Mouse (Mus musculus) C2C12 (cell line): ENCODE results near the gene Hacd2.

ENCODE experiments used
- CTCF ChIP-seq: IDR thresholded peaks from one replicate; pipeline ENCODE4 v1.5.1; 2011; ENCODE audit not compliant: control insufficient read depth, insufficient read depth, insufficient read length
- MAX ChIP-seq: IDR thresholded peaks from one replicate; pipeline ENCODE4 v1.6.1; 2011; ENCODE audit warnings: mild to moderate bottlenecking, control low read depth
- MYOD1 ChIP-seq: IDR thresholded peaks from one replicate; pipeline ENCODE4 v1.6.1; 2011; ENCODE audit warnings: low read depth; ENCODE audit not compliant: control insufficient read depth, insufficient read length
- MYOG ChIP-seq: IDR thresholded peaks from one replicate; pipeline ENCODE4 v1.6.1; 2011; ENCODE audit not compliant: control insufficient read depth, insufficient read length; ENCODE audit errors: extremely low read depth
- USF1 ChIP-seq: IDR thresholded peaks from one replicate; pipeline ENCODE4 v1.6.1; 2011; ENCODE audit warnings: low read depth, mild to moderate bottlenecking, control low read depth, moderate library complexity

GRCm38 (mm10) chr16:35008447-35008846, 13.8 kb upstream of the Hacd2 start:
- no peak for TF ChIP-seq CTCF
- no peak for TF ChIP-seq MAX
- no peak for TF ChIP-seq USF1
- TF ChIP-seq MYOG, result no peak
- TF ChIP-seq MYOD1, result no peak
